Mouse (Mus musculus) heart, embryonic 14.5 days (tissue): Measurements from ENCODE around the gene Zcchc2. TPM values are rescaled to one million over a fixed set of nuclear protein-coding genes. Genes with fewer than 3 reads are reported as not detected.

ENCODE experiments used
- ATAC-seq: fragments of 200-750 bp; cut with Nextera tagmentation; 2 replicates; pipeline ENCODE4 v1.8.0; 2017; ENCODE audit warnings: low read depth, moderate TSS enrichment; ENCODE audit not compliant: insufficient number of reproducible peaks, insufficient read depth, low FRiP score
- H3K27ac ChIP-seq, 2 experiments: fragments of 200-500 bp in 1 of 2; fragments of 300-500 bp in 1 of 2; sonication (generic) in 1 of 2; replicated peaks in 1 of 2; 2 replicates each; pipeline ENCODE4 v1.5.1; 2012 to 2014; ENCODE audit warnings: low read depth in 2 of 2, low read length in 2 of 2, control low read depth in 1 of 2, mild to moderate bottlenecking in 1 of 2, mixed read lengths in 1 of 2; ENCODE audit not compliant: control insufficient read depth in 1 of 2, insufficient read depth in 1 of 2
- H3K27me3 ChIP-seq: fragments of 300-500 bp; sonication (generic); 2 replicates; pipeline ENCODE4 v1.6.1; 2014; ENCODE audit warnings: mild to moderate bottlenecking, low read length, control low read depth; ENCODE audit not compliant: control insufficient read depth, insufficient read depth
- H3K36me3 ChIP-seq: fragments of 300-500 bp; sonication (generic); 2 replicates; pipeline ENCODE4 v1.6.1; 2014; ENCODE audit warnings: mild to moderate bottlenecking, control low read depth, low read length, mixed read lengths; ENCODE audit not compliant: control insufficient read depth, insufficient read depth
- H3K4me1 ChIP-seq, 2 experiments: fragments of 200-500 bp in 1 of 2; fragments of 300-500 bp in 1 of 2; sonication (generic) in 1 of 2; 2 replicates each; pipeline ENCODE4 v1.6.1; 2012 to 2014; ENCODE audit warnings: low read length in 2 of 2, control low read depth in 1 of 2, mixed read lengths in 1 of 2; ENCODE audit not compliant: control insufficient read depth in 2 of 2, insufficient read depth in 2 of 2
- H3K4me2 ChIP-seq: fragments of 300-500 bp; sonication (generic); 2 replicates; pipeline ENCODE4 v1.6.1; 2014; ENCODE audit warnings: mild to moderate bottlenecking, low read length
- H3K4me3 ChIP-seq, 2 experiments: fragments of 200-500 bp in 1 of 2; fragments of 300-500 bp in 1 of 2; sonication (generic) in 1 of 2; 2 replicates each; pipeline ENCODE4 v1.5.1; 2012 to 2014; ENCODE audit warnings: low read length in 2 of 2, mild to moderate bottlenecking in 2 of 2, control low read depth in 1 of 2, low read depth in 1 of 2, moderate library complexity in 1 of 2; ENCODE audit not compliant: control insufficient read depth in 1 of 2, insufficient read depth in 1 of 2
- H3K9ac ChIP-seq: fragments of 300-500 bp; sonication (generic); 2 replicates; pipeline ENCODE4 v1.6.1; 2014; ENCODE audit warnings: mild to moderate bottlenecking, low read length
- H3K9me3 ChIP-seq: fragments of 300-500 bp; sonication (generic); 2 replicates; pipeline ENCODE4 v1.6.1; 2016; ENCODE audit warnings: low read length, control low read depth; ENCODE audit not compliant: control insufficient read depth
- WGBS: fragments of 180-500 bp; shearing (Covaris S2); extraction: QIAGEN DNeasy Blood & Tissue Kit; methylation state at CpG from one replicate; pipeline ENCODE4 v1.1.7; 2014; 5-methylcytosine and 5-hydroxymethylcytosine counted together
- polyA plus RNA-seq: library from polyadenylated mRNA; unstranded; fragments of >200 nt; fragmentation: Nextera tagmentation; extraction: Ambion mirVana; gene quantifications from 2 replicates; pipeline ENCODE4 v1.2.1, GENCODE M21; 2014

Gene Zcchc2
- polyA plus RNA-seq, 1 experiment from 2014 or later = 2.3 TPM

DNA sequence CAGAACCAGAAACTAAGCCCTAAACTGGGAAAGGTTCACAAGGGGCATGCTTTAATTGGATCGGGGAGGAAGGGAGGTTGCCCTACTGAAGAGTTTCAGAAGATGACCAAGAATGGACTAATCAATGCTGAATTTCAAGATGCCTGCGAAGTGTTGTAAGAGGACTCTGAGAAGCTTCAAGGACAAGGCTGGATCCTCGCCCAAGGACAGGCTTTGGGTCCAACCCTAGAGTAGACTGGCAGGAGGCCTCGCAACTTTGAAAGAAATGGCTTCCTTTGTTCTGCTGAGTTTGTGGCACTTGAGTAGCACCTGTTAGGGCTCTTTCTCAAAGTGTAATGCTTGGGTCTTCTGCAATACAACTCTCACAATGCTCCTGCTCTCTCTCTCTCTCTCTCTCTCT is 50.1 kb downstream of the Zcchc2 start:
- no peak for ATAC-seq
- WGBS = 88% methylated on average over 4 of the region's 4 CpGs
- Histone ChIP-seq H3K4me1 (peaks cover 12 to 30% of the 10 kb centered on the region in 2 experiments), H3K36me3 (no peaks in the 10 kb centered on the region), H3K9me3 (no peaks in the 10 kb centered on the region), H3K4me2 (no peak overlapping the region), H3K4me3 (no peak overlapping the region), H3K9ac (no peak overlapping the region), H3K27ac (peak overlapping the region in 1 of 2 experiments; percentile 78; a peak in 2 of 4 replicates), H3K27me3 (no peaks in the 10 kb centered on the region)

DNA sequence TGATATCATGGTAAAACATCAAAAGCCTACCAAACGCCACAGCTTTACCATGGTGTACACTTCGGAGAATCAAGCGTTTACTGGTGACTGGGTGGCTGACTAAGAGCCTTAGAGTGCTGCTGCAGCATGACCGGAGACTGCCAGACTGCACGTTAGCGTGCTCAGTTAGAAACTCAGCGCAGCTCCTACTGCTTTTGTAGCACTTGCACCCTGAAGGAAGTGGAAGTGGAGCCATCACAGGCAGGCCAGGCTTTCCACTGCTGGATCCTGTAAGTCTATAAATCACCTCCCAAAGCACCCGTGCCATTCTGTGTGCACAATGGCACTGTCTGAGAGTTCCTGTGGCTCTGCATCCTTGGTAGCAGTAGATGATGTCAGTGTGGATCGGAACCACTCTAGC is 52.0 kb downstream of the Zcchc2 start:
- H3K4me3 ChIP-seq = no peak overlapping the region
- no peaks in the 10 kb centered on the region for H3K36me3 ChIP-seq
- H3K4me2 ChIP-seq = no peak overlapping the region
- H3K9me3 ChIP-seq = no peaks in the 10 kb centered on the region
- H3K9ac ChIP-seq = no peak overlapping the region
- H3K4me1 ChIP-seq = peaks cover 10 to 28% of the 10 kb centered on the region in 2 experiments
- H3K27me3 ChIP-seq = no peaks in the 10 kb centered on the region
- no peak for ATAC-seq
- 91% methylated on average over 9 of the region's 9 CpGs for WGBS
- H3K27ac ChIP-seq = no peak overlapping the region

DNA sequence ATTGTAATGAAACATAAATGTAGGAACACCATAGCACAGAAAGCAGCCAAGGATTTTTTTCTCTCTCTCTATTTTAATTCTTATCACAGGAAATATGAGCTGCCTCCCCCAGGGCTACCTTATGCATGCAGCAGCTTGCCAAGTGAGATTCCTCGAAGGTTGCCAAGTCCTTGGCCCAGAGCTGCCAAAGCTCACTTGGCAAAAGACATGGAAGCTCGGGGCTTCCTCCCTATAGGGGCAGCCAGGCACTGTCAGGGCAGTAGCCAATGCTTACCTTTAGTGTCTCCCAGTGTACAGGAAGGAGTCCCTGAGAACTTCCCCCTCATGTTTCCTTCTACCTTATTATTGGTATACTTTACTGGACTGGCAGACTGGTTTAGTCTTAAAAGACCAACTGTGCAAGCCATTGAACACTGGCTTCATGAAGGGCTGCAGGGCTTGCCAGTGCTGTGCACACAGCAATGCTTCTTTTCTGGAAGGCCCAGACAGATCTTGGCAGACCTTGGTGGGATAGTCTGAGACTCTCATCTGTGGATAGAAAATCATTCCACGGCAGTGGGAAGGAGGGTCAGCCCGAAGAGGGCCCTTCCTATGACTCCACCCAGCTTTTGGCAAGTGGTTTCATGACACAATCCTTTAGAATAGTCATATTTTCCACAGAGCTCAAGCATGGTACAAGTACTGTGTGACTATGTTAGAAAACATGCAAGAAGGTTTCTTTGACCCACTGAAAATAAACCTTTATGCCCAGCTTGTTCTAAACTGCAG is 53.0 kb downstream of the Zcchc2 start:
- 0 out of 2 replicates have a peak, but pooled peaks have one; percentile 31 for ATAC-seq
- H3K9me3 ChIP-seq = no peaks in the 10 kb centered on the region
- no peak overlapping the region for H3K4me3 ChIP-seq
- WGBS = 49% methylated on average over 4 of the region's 4 CpGs
- H3K9ac ChIP-seq = no peak overlapping the region; the same call in 1 of the 2 replicates
- H3K36me3 ChIP-seq = no peaks in the 10 kb centered on the region
- no peaks in the 10 kb centered on the region for H3K27me3 ChIP-seq
- no peak overlapping the region for H3K4me2 ChIP-seq
- H3K27ac ChIP-seq = peak overlapping the region; percentile 4 to 55
- H3K4me1 ChIP-seq = peaks cover 10 to 28% of the 10 kb centered on the region in 2 experiments

DNA sequence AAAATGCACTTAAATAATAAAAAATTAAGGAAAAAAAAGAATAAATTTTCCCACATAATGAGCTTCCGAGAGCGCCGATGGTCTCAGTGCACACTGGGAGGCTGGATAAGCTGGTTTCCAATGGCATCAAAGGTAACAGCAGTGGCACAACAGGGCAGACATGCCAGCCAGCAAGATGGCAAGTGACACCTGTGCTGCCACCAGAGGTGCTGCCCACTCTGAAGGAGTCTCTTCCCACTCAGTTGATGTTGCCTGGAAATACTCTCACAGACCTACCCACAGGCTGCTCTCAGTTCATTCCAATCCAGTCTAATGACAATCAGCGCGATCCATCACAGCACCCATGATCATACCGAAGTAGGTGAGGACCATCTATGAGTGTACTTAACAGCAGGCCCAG is 58.8 kb downstream of the Zcchc2 start:
- H3K27me3 ChIP-seq = no peaks in the 10 kb centered on the region
- H3K9ac ChIP-seq = no peak overlapping the region
- no peaks in the 10 kb centered on the region for H3K4me1 ChIP-seq
- ATAC-seq = no peak
- H3K27ac ChIP-seq = no peak overlapping the region
- 90% methylated on average over 6 of the region's 6 CpGs for WGBS
- no peaks in the 10 kb centered on the region for H3K36me3 ChIP-seq
- no peaks in the 10 kb centered on the region for H3K9me3 ChIP-seq
- no peak overlapping the region for H3K4me3 ChIP-seq
- H3K4me2 ChIP-seq = no peak overlapping the region

DNA sequence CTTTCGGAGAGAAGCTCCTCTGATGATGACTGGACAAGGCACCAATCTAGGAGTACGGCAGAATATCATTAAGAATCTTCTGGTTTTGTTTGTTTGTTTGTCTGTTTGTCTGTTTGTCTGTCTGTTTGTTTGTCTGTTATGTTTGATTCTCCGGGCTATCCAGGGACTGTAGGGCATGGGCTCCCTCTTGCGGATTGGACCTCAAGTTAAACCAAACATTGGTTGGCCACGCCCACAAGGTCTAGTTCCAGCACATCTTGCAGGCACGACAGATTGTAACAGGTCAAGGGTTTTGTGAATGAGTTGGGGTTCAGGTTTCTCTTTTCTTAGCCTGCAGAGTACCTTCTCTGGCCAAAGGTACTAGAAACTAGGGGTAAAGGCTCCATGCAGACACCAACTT is 64.8 kb downstream of the Zcchc2 start:
- Histone ChIP-seq H3K27me3 (no peaks in the 10 kb centered on the region), H3K9me3 (no peaks in the 10 kb centered on the region), H3K4me2 (no peak overlapping the region), H3K4me3 (no peak overlapping the region), H3K4me1 (no peaks in the 10 kb centered on the region; a peak in 1 of 4 replicates), H3K27ac (no peak overlapping the region), H3K36me3 (no peaks in the 10 kb centered on the region), H3K9ac (no peak overlapping the region)
- no peak for ATAC-seq
- 69% methylated on average over 6 of the region's 6 CpGs for WGBS

DNA sequence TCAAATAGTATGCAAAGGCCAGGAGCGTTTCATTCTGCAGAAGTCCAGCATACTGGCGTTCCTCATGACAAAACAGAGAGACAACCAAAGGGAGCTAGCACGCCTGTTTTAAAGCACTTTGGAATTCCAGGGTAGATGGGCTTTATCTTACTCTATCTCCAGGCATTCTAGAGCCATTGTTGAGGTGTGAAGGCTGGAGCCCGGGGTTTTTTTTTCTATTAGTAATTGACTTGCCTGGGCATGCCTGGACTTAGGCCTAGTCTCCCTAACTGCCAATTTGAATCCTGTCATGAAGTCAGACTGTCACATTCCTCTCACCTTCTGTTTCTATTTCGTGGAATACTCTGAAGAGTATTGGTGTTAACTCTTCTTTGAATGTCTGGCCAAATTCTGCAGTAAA is 68.1 kb downstream of the Zcchc2 start:
- no peak overlapping the region for H3K4me2 ChIP-seq
- no peaks in the 10 kb centered on the region for H3K27me3 ChIP-seq
- H3K9ac ChIP-seq = no peak overlapping the region
- WGBS = 45% methylated on average over 5 of the region's 5 CpGs
- no peaks in the 10 kb centered on the region; a peak in 1 of 4 replicates for H3K4me1 ChIP-seq
- no peaks in the 10 kb centered on the region for H3K36me3 ChIP-seq
- no peak for ATAC-seq
- H3K4me3 ChIP-seq = no peak overlapping the region
- H3K9me3 ChIP-seq = no peaks in the 10 kb centered on the region
- H3K27ac ChIP-seq = no peak overlapping the region

DNA sequence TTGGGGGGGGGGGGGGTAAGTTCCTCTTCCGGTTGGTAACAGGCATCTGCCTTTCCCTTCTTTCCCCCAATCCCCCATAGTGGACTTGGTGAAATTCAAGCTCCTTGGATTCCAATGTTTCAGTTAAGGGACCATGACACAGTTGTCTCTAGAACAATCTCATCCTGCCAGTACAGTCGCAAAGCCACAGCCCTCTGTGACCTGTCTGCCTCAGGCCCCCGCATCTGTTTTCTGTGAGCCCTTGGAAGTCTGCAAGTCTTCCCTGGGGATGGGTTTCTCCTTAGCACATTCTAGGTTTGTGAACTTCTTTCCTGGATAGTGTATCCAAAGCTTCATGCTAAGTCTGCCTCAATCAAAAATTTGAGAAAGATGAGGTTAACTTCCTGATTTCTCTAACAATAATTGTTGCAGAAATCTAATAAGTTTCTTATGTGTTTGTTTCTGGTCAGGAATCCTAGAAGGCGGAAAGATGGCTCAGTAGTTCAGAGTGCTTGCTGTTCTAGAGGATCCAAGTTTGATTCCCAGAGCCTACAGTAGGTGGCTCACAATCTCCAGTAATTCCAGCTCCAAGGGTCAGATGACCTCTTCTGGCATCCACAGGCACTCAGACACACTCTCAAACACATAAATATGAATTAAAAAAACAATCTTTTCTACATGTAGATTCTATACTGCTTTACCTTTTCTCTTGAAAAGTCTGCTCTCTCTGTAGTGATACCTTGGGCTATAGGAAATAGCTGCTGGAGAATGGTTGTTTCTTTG is 69.5 kb downstream of the Zcchc2 start:
- H3K4me2 ChIP-seq = no peak overlapping the region
- H3K9me3 ChIP-seq = no peaks in the 10 kb centered on the region
- no peak for ATAC-seq
- H3K4me3 ChIP-seq = no peak overlapping the region
- H3K4me1 ChIP-seq = peaks cover 4 to 13% of the 10 kb centered on the region in 2 experiments
- H3K27ac ChIP-seq = no peak overlapping the region
- no peak overlapping the region for H3K9ac ChIP-seq
- no peaks in the 10 kb centered on the region for H3K27me3 ChIP-seq
- no peaks in the 10 kb centered on the region for H3K36me3 ChIP-seq
- WGBS = 78% methylated on average over 4 of the region's 4 CpGs
